Mouse (Mus musculus) MEL (cell line): ENCODE results near the gene Napepld. TPM values are rescaled to one million over a fixed set of nuclear protein-coding genes. Genes with fewer than 3 reads are reported as not detected.

Source experiments
- DNase-seq: peaks from one replicate; pipeline ENCODE4 v3.0.0; 2011; ENCODE audit warnings: low read depth, low spot score
- H3K27ac ChIP-seq: 2 replicates; pipeline ENCODE4 v1.5.1; 2012; ENCODE audit warnings: low read depth, mild to moderate bottlenecking, control low read depth, low read length, moderate library complexity; ENCODE audit not compliant: control insufficient read depth
- H3K27me3 ChIP-seq, 2 experiments: fragments of 150-350 bp in 1 of 2; sonication (generic) in 1 of 2; 2 replicates each; pipeline ENCODE4 v1.6.1; 2012; ENCODE audit warnings: low read length in 2 of 2, mild to moderate bottlenecking in 2 of 2, improper control_type of control experiment in 1 of 2, moderate library complexity in 1 of 2; ENCODE audit not compliant: insufficient read depth in 2 of 2, control insufficient read depth in 1 of 2
- H3K36me3 ChIP-seq, 2 experiments: 2 replicates each; pipeline ENCODE4 v1.6.1; 2012 to 2014; ENCODE audit warnings: low read length in 2 of 2, improper control_type of control experiment in 1 of 2, inconsistent platforms in 1 of 2, mild to moderate bottlenecking in 1 of 2; ENCODE audit not compliant: insufficient read depth in 2 of 2, control insufficient read depth in 1 of 2
- H3K4me1 ChIP-seq, 2 experiments: fragments of 150-350 bp in 1 of 2; sonication (generic) in 1 of 2; 2 replicates each; pipeline ENCODE4 v1.6.1; 2012; ENCODE audit warnings: low read length in 2 of 2, improper control_type of control experiment in 1 of 2, mild to moderate bottlenecking in 1 of 2; ENCODE audit not compliant: insufficient read depth in 2 of 2, control insufficient read depth in 1 of 2
- H3K4me3 ChIP-seq, 2 experiments: fragments of 150-350 bp in 1 of 2; sonication (generic) in 1 of 2; 2 replicates each; pipeline ENCODE4 v1.5.1; 2012; ENCODE audit warnings: low read depth in 2 of 2, low read length in 2 of 2, mild to moderate bottlenecking in 2 of 2, moderate library complexity in 2 of 2, control low read depth in 1 of 2, improper control_type of control experiment in 1 of 2; ENCODE audit not compliant: control insufficient read depth in 1 of 2, insufficient read depth in 1 of 2
- H3K79me2 ChIP-seq: 2 replicates; pipeline ENCODE4 v1.6.1; 2012; ENCODE audit warnings: mild to moderate bottlenecking, low read length, moderate library complexity; ENCODE audit not compliant: control insufficient read depth, poor library complexity, insufficient read depth
- H3K9ac ChIP-seq: 2 replicates; pipeline ENCODE4 v1.6.1; 2012; ENCODE audit warnings: low read depth, mild to moderate bottlenecking, control low read depth, low read length, moderate library complexity; ENCODE audit not compliant: control insufficient read depth, poor library complexity, severe bottlenecking
- H3K9me3 ChIP-seq: fragments of 150-350 bp; sonication (generic); replicated peaks from 2 replicates; pipeline ENCODE4 v1.6.1; 2012; ENCODE audit warnings: mild to moderate bottlenecking, low read length, improper control_type of control experiment, moderate library complexity; ENCODE audit not compliant: insufficient read depth
- BHLHE40 ChIP-seq: IDR thresholded peaks from 2 replicates; pipeline ENCODE4 v1.6.1; 2012; ENCODE audit warnings: low read depth, mild to moderate bottlenecking, inconsistent platforms, low read length, improper control_type of control experiment, borderline replicate concordance
- CHD1 ChIP-seq: IDR thresholded peaks from 2 replicates; pipeline ENCODE4 v1.6.1; 2012; ENCODE audit warnings: low read depth, mild to moderate bottlenecking, inconsistent platforms, low read length, improper control_type of control experiment
- E2F4 ChIP-seq: IDR thresholded peaks from 2 replicates; pipeline ENCODE4 v1.6.1; 2011; ENCODE audit warnings: low read depth, low read length, improper control_type of control experiment, borderline replicate concordance
- EP300 ChIP-seq, 2 experiments: IDR thresholded peaks; 2 replicates each; pipeline ENCODE4 v1.6.1; 2011; ENCODE audit warnings: improper control_type of control experiment in 2 of 2, low read length in 2 of 2, low read depth in 1 of 2, mild to moderate bottlenecking in 1 of 2
- GABPA ChIP-seq: IDR thresholded peaks from 2 replicates; pipeline ENCODE4 v1.6.1; 2012; ENCODE audit warnings: low read depth, mild to moderate bottlenecking, inconsistent platforms, low read length, improper control_type of control experiment, moderate library complexity
- GATA1 ChIP-seq: IDR thresholded peaks from 2 replicates; pipeline ENCODE4 v1.6.1; 2011; ENCODE audit warnings: low read depth, low read length, improper control_type of control experiment
- HCFC1 ChIP-seq: IDR thresholded peaks from 2 replicates; pipeline ENCODE4 v1.6.1; 2012; ENCODE audit warnings: low read depth, mild to moderate bottlenecking, inconsistent platforms, low read length, improper control_type of control experiment, moderate library complexity
- JUND ChIP-seq: IDR thresholded peaks from 2 replicates; pipeline ENCODE4 v1.6.1; 2011; ENCODE audit warnings: low read depth, mild to moderate bottlenecking, improper control_type of control experiment, low read length
- KAT2A ChIP-seq: conservative IDR thresholded peaks from 2 replicates; pipeline ENCODE4 v1.6.1; 2012; ENCODE audit warnings: low read depth, low read length, improper control_type of control experiment, inconsistent platforms
- MAX ChIP-seq: IDR thresholded peaks from 2 replicates; pipeline ENCODE4 v1.6.1; 2011; ENCODE audit warnings: low read length, improper control_type of control experiment
- MEF2A ChIP-seq: IDR thresholded peaks from 2 replicates; pipeline ENCODE4 v1.6.1; 2014; ENCODE audit warnings: low read depth, mild to moderate bottlenecking, inconsistent platforms, low read length, improper control_type of control experiment; ENCODE audit not compliant: poor library complexity, insufficient replicate concordance, severe bottlenecking; ENCODE audit errors: extremely low read depth
- MXI1 ChIP-seq: IDR thresholded peaks from 2 replicates; pipeline ENCODE4 v1.6.1; 2011; ENCODE audit warnings: mild to moderate bottlenecking, low read depth, low read length, improper control_type of control experiment
- MYB ChIP-seq: IDR thresholded peaks from 2 replicates; pipeline ENCODE4 v1.6.1; 2011; ENCODE audit warnings: mild to moderate bottlenecking, low read depth, low read length, improper control_type of control experiment
- MYC ChIP-seq: IDR thresholded peaks from 2 replicates; pipeline ENCODE4 v1.6.1; 2011; ENCODE audit warnings: low read depth, mild to moderate bottlenecking, low read length, improper control_type of control experiment, moderate library complexity
- NRF1 ChIP-seq: IDR thresholded peaks from 2 replicates; pipeline ENCODE4 v1.6.1; 2014; ENCODE audit warnings: low read depth, mild to moderate bottlenecking, inconsistent platforms, low read length, improper control_type of control experiment, moderate library complexity; ENCODE audit not compliant: poor library complexity, insufficient read depth, severe bottlenecking
- POLR2A ChIP-seq, 2 experiments: IDR thresholded peaks; 2 replicates each; pipeline ENCODE4 v1.6.1; 2011 to 2012; ENCODE audit warnings: low read length in 2 of 2, mild to moderate bottlenecking in 2 of 2, control low read depth in 1 of 2, improper control_type of control experiment in 1 of 2, low read depth in 1 of 2, moderate library complexity in 1 of 2; ENCODE audit not compliant: control insufficient read depth in 1 of 2, insufficient read depth in 1 of 2, poor library complexity in 1 of 2
- POLR2AphosphoS5 ChIP-seq: IDR thresholded peaks from 2 replicates; pipeline ENCODE4 v1.6.1; 2012; ENCODE audit warnings: low read depth, borderline replicate concordance, mild to moderate bottlenecking, inconsistent platforms, low read length, moderate library complexity, mixed read lengths
- SMC3 ChIP-seq: IDR thresholded peaks from 2 replicates; pipeline ENCODE4 v1.6.1; 2011; ENCODE audit warnings: low read depth, low read length, improper control_type of control experiment
- TBP ChIP-seq: IDR thresholded peaks from 2 replicates; pipeline ENCODE4 v1.8.0; 2011; ENCODE audit warnings: low read depth, low read length, improper control_type of control experiment
- TCF12 ChIP-seq: IDR thresholded peaks from 2 replicates; pipeline ENCODE4 v1.6.1; 2014; ENCODE audit warnings: low read depth, mild to moderate bottlenecking, inconsistent platforms, low read length, improper control_type of control experiment, moderate library complexity
- USF1 ChIP-seq: IDR thresholded peaks from 2 replicates; pipeline ENCODE4 v1.6.1; 2014; ENCODE audit warnings: low read depth, mild to moderate bottlenecking, inconsistent platforms, low read length, improper control_type of control experiment, moderate library complexity
- ZKSCAN1 ChIP-seq: IDR thresholded peaks from 2 replicates; pipeline ENCODE4 v1.6.1; 2012; ENCODE audit warnings: low read depth, mild to moderate bottlenecking, inconsistent platforms, low read length, improper control_type of control experiment, moderate library complexity
- ZMIZ1 ChIP-seq: IDR thresholded peaks from 2 replicates; pipeline ENCODE4 v1.6.1; 2012; ENCODE audit warnings: low read depth, mild to moderate bottlenecking, inconsistent platforms, low read length, improper control_type of control experiment, moderate library complexity
- polyA plus RNA-seq, 2 experiments: library from polyadenylated mRNA; stranded (reverse) in 1 of 2; unstranded in 1 of 2; fragments of >175 nt in 1 of 2; fragments of >200 nt in 1 of 2; gene quantifications; 2 replicates each; pipeline versions ENCODE4 v1.2.1 to v1.2.4; 2012; ENCODE audit warnings: low replicate concordance in 2 of 2, low read depth in 1 of 2; ENCODE audit not compliant: insufficient read length in 2 of 2, insufficient read depth in 1 of 2, missing spikeins in 1 of 2
- total RNA-seq: library from RNA; depleted of rRNA; stranded (reverse); fragments of 300-350 nt; gene quantifications from 2 replicates; pipeline ENCODE4 v1.2.3, GENCODE M21; 2012

The Napepld gene
- total and polyA plus RNA-seq, 3 experiments: 1.5 to 3.0 TPM; not detected in 1

- Histone ChIP-seq H3K4me1 (peaks cover 3 to 11% of the 10 kb centered on the region in 2 experiments; a peak in 3 of 4 replicates), H3K9me3 (no peaks in the 10 kb centered on the region), H3K79me2 (no peaks in the 10 kb centered on the region), H3K9ac (no peak overlapping the region), H3K4me3 (no peak overlapping the region), H3K36me3 (peaks cover 0 to 8% of the 10 kb centered on the region in 2 experiments; a peak in 2 of 4 replicates), H3K27ac (no peak overlapping the region), H3K27me3 (no peaks in the 10 kb centered on the region)
- TF ChIP-seq E2F4 (no peak), KAT2A (no peak), GATA1 (no peak), TCF12 (no peak), ZMIZ1 (no peak), BHLHE40 (no peak), NRF1 (no peak), POLR2AphosphoS5 (no peak), HCFC1 (no peak), SMC3 (no peak), CHD1 (no peak), JUND (no peak), ZKSCAN1 (no peak), GABPA (no peak), MYB (no peak)
- no peak for DNase-seq
Measured at GRCm38 (mm10) chr5:21717165-21717715, 16.0 kb upstream of the Napepld start.

- H3K9ac ChIP-seq: no peak overlapping the region
- no peaks in the 10 kb centered on the region for H3K9me3 ChIP-seq
- no peak overlapping the region for H3K27ac ChIP-seq
- DNase-seq: peak; percentile 81
- no peak for TF ChIP-seq USF1
- TF ChIP-seq TBP: 0 out of 2 replicates have a peak, but pooled peaks have one; percentile 40
- no peak for TF ChIP-seq MAX
- TF ChIP-seq HCFC1: 0 out of 2 replicates have a peak, but pooled peaks have one; percentile 24
- no peak for TF ChIP-seq MEF2A
- TF ChIP-seq EP300 (IDR thresholded peaks at IDR 0.05; ENCODE audit: low read depth in 1 of 2, low read length in 2 of 2): peak; percentile 24 to 46; a peak in 2 of 4 replicates
- TF ChIP-seq GATA1: peak; percentile 80
- no peak for TF ChIP-seq MXI1
- TF ChIP-seq GABPA: no peak
- 0 out of 2 replicates have a peak, but pooled peaks have one; percentile 34 for TF ChIP-seq MYC
- no peak for TF ChIP-seq POLR2A (IDR thresholded peaks at IDR 0.05; ENCODE audit: control insufficient read depth in 1 of 2, insufficient read depth in 1 of 2, low read depth in 1 of 2, low read length in 2 of 2, poor library complexity in 1 of 2)
- H3K27me3 ChIP-seq: no peaks in the 10 kb centered on the region
- peaks cover 0 to 15% of the 10 kb centered on the region in 2 experiments; a peak in 2 of 4 replicates for H3K36me3 ChIP-seq
- H3K79me2 ChIP-seq: no peaks in the 10 kb centered on the region
- peaks cover 5 to 18% of the 10 kb centered on the region in 2 experiments; a peak in 3 of 4 replicates for H3K4me1 ChIP-seq
- no peak overlapping the region for H3K4me3 ChIP-seq
Measured at GRCm38 (mm10) chr5:21714447-21714846, 13.3 kb upstream of the Napepld start.
